Mouse (Mus musculus) ovary, postnatal 36 days (tissue): ENCODE data around the gene Slc25a21.
"Not testable (repeated sequence)": the region's sequence is repeated elsewhere in the genome, so short reads cannot be mapped to it uniquely, and the experiment has no call there.

Experiments used
- DNase-seq: peaks from one replicate; pipeline ENCODE4 v3.0.0; 2022; ENCODE audit warnings: low spot score, mixed read lengths

Slc25a21 gene

GRCm38 (mm10) chr12:57197363-57198026 is at the start of gene Slc25a21:
Gene Slc25a21 (minus strand): TSS chr12:57197472.
- DNase-seq = no peak

DNA sequence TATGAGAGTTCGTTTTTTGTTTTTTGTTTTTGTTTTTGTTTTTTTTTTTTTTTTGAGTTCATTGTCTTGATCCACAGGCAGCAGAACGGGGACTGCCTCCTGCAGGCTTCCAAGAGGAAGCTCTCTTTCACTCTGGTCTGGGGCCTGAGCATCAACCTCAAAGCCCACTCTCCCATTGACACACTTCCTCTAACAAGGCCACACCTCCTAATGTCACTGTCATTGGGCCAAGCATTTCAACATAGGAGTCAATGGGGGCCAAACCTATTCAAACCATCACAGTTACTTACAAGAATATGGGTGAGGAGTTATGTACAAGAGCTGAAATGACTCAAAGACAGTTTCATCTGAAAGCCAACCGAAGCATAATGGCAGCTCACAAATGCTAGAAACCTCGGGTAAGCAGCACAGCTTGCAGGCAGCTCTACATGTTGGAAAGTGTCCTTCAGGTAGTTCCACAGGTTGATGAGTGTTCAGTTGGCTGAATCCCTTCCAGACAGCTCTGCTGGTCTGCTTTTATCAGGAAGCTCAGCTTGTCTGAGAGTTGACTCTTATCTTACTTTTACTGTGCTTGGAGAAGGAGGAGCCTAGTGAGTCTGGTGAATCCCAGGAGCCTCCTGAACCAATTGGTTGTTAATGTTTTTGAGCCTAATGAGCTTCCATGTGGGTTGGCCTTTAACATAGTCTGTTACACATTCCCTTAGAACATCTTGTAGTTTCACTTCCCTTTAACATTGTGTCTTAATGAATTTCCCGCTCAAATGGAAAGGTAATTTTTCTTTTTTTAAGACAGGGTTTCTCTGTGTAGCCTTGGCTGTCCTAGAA is 46.6 kb upstream of the Slc25a21 start:
- DNase-seq = no peak

DNA sequence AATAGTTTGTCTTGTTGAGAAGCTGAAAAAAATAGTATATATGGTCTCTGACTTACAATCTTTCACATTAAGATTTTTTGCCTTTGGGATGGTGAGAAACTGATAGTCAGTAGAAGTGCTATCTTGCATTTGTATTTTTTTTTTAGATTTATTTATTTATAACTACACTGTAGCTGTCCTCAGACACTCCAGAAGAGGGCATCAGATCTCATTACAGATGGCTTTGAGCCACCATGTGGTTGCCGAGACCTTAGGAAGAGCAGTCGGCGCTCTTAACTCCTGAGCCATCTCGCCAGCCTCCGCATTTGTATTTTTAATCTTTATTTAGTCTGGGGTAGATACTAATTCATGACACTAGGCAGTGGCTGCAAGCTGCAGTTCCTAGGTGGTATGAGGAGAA is 36.1 kb upstream of the Slc25a21 start:
- no peak for DNase-seq

GRCm38 (mm10) chr12:57231085-57231875 is 34.0 kb upstream of the Slc25a21 start:
- DNase-seq = no peak

DNA sequence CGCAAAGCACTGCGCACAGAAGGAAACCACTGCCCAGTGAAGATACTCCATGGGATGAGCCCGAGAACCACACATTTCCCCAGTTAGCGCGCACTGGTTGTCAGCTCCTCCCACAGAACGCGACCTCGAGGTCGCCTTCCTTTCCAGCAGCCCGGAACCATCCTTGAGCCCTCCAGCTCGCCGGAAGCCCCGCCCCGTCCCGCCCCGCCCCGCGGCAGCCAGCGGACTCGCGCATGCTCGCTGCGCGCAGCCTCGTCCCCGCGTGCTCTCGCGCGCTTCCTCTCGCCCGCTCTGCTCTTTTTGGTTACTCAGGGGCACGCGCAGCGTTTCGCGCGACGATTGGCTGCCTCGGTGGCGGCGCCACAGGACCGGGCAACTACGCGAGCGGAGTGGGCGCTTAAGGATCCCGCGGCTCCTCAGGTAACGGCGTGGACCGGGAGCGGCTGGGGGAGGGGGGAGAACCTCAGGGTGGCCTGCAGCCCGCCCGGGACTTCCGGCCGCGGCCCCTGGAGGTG is 33.0 kb upstream of the Slc25a21 start, which contains the start of the genes Prps1l3 and Mipol1:
Gene Prps1l3, plus strand, starts transcription at position 221 of the 515 bp plus-strand sequence.
Gene Mipol1, plus strand, starts transcription at position 236 of the 515 bp plus-strand sequence.
- DNase-seq = peak; percentile 85

DNA sequence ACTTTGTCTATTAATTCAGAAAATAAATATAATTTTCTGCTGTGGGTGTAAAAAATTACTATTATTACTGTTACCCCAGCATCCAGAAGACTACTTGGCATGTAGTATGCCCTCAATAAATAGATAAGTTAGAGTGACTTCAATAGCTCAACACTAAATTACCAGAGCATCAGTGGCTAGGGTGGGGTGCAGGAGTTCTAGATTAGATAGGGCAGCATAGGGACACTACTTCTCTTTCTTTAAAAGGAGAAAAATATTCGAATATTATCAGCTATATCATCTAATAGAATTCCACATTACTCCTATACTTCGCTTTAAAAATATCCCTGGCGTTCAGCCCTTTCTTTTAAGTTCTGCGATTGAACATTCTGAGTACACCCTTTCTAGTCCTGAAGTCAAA is 32.4 kb upstream of the Slc25a21 start:
- no peak for DNase-seq

DNA sequence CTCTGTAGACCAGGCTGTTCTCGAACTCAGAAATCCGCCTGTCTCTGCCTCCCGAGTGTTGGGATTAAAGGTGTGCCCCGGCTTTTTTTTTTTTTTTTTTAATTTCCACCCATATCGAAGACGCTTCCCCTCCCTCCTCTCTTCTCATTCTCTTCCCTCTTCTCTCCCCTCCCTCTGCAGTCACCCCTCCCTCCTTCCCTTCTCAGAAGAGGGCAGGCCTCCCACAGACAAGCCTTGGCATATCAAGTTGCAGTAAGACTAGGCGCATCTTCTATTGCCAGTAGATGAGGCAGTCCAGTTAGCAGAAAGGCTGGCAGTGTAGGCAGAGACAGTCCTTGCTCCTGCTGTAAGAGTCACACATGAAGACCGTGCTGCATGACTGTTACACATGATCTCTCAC is 30.5 kb upstream of the Slc25a21 start:
- no peak for DNase-seq

- no peak for DNase-seq
Observed at GRCm38 (mm10) chr12:57226411-57226810, 29.1 kb upstream of the Slc25a21 start.

- not testable (repeated sequence) for DNase-seq
Observed at GRCm38 (mm10) chr12:57212463-57212862, 15.2 kb upstream of the Slc25a21 start.

- DNase-seq = peak; percentile 43
Observed at GRCm38 (mm10) chr12:57211353-57212311, 14.4 kb upstream of the Slc25a21 start.

DNA sequence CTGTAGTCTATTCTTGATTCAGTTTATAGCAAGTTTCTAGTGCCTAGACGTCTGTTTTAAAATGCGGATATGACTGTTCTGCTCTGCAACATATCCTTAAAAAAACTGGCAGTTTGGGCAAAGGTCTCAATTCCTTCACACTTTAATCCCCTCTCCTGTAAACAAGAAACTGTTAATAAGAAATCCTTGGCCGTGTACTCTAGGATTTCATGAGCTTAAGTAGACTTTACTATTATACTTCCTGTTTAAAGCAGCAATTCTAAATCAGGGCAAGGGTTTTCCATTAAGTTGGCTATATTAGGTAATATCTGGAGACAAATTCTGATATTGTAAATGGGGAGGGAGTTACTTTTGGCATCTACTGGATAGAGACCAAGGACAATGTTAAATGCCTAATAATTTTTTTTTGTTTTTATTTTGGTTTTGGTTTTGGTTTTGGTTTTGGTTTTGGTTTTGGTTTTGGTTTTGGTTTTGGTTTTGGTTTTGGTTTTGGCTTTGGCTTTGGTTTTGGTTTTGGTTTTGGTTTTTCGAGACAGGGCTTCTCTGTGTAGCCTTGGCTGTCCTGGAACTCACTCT is 7.1 kb upstream of the Slc25a21 start:
- no peak for DNase-seq

- no peak for DNase-seq
Observed at GRCm38 (mm10) chr12:57201901-57202300, 4.6 kb upstream of the Slc25a21 start.

- no peak for DNase-seq
Observed at GRCm38 (mm10) chr12:57199427-57199826, 2.2 kb upstream of the Slc25a21 start.

DNA sequence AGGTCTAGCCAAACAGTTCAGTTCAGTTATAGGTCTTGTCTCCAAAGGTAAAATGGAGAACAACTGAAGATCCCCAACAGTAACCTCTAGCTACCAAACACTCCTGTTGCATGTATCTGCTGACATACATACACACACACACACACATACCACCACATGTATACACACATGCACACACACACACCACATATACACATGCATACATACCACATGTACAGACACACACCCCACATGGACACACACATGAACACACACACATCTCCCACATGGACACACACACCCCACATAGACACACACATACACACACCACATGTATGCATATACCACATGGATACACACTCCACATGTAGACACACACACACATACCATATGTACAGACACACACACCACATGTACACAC is 997 bp upstream of the Slc25a21 start:
- DNase-seq = no peak

DNA sequence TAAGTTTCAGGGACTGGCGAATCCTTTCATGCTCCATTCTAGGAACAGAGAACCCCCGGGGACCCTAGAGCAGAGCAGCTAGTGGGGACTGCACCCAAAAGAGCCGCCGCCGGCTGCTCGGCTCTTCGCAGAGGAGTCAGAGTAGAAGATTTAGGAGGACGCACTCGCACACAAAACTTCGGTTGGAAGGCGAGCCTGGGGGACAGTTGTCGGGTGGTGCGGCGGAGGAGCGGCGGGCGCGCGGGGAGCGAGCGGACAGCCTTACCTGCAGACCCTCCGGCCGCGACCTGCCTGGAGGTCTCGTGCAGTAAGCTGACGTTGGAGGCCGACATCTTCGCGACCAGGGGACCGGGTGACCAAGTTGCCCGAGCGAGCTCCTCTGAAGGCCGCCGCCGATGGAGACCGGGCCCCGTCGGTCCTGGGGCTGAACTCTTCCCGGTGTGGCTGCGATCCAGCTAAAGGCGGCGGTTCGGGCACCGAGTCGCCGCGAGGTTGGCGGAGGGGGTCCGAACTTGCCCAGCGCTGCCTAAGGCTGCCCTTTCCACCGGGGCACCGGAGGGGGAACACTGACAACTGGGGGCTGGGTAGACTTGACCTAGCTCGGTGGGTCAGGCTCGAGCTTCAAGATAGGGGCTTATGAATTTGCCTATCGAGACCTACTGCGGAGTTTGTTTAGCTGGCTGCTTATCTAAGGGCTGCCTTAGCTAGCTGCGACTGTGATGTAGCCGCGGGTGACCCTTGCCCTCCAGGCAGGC is 487 bp downstream of the Slc25a21 start:
- peak; percentile 34 for DNase-seq

- no peak for DNase-seq
Observed at GRCm38 (mm10) chr12:57196286-57196607, 1.0 kb downstream of the Slc25a21 start.

GRCm38 (mm10) chr12:57194609-57195008 is 2.7 kb downstream of the Slc25a21 start:
- no peak for DNase-seq

DNA sequence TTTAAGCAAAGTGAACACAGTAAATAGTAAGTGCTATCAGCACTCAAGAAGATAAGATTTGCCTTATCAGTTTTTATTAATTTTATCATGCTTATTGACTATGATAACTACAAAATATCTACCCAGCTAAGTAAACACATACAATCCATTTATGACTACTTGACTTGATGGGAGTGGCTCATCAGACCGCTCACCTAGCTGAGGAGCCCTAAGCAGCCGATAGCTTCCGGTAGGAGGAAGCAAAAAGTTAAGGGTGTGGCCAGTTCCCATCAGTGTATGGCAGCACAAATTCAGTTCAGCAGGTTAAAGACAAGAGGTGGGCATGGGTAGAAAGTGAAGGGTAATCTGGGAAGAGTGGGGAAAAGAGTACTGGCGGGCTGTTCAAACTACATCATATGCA is 10.2 kb downstream of the Slc25a21 start:
- DNase-seq = no peak

DNA sequence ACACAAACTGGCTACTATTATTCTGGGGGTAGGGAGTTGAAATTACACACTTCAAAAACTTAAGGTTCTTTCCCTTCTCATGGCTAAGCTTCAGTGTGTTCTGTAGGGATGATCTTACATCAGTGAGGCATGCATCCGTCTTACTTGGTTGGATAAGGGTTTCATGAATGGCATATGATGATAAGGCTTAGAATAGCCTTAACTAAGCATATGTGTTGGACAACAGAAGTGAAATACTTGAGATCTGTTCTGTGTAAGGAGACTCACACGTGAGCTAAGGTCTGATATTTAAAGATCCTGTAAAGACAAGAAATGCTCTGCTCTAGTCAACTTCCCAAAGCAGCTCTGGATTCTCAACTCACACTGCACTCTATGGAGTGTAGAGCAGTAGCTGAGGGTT is 11.1 kb downstream of the Slc25a21 start:
- no peak for DNase-seq

DNA sequence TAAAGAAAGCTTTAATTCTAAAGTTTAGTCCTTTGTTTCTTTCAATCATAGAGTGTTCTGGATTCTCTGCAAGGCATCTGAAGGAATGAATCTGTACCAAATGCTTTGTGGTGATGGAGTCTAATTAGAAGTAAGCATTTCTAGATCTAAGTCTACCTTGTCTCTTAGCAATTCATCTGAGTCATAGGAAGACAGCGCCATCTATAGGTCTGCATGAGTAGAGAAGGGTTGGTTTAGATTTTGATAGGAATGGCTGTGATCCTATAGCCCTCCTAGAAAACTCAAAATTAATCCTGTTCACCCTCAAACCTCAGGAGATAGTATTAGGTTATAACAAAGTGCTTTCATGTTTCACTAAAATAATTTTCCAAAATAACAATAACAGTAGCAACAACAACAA is 11.8 kb downstream of the Slc25a21 start:
- no peak for DNase-seq
